Mouse (Mus musculus): Measurements from ENCODE around the gene Tmem135. TPM values are rescaled to one million over a fixed set of nuclear protein-coding genes. Genes with fewer than 3 reads are reported as not detected.

Tmem135 gene
- polyA plus RNA-seq, 1 experiment = 47.6 TPM

DNA sequence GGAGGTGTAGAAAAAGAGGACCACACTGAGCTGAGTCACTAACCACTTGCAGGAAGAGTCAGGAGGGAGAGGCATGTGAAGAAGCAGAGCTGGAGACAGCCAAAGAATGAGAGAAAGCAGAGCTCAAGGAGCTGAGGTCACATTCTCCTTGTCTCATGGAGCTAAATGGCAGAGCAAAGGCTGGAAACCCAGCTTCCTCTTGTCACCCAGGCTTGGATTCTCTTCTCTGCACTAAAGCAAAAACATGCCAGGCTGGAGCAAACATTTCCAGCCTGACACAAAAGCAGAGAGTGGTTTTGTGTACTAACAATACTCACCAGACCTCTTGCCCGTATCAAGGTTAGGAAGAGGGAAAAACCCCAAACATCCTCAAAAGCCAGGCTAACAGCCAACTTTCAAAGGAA is 287.8 kb downstream of the Tmem135 start:
- H3K4me1 ChIP-seq (replicated peaks; ENCODE audit: control insufficient read depth, insufficient read depth, low read length) = no peaks in the 10 kb centered on the region

DNA sequence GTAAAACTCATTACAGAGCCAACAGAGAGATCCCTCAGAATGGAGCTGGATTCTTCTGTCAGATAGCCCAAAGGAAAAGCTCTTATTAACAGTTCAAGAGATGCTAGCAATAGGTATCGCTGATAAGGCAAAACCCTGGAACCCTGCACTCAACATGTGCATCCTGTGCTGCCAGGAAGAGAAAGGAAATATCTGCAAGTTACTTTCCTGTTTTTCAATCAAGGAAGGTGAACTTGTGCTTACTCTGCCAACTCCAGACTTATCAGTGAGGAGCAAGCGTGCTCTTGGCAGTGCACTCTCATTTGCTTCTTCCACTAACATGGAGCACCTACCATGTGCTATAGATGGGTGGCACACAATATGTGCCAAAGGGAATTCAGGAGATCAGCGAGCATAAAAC is 288.4 kb downstream of the Tmem135 start:
- Histone ChIP-seq H3K27me3 (ENCODE audit: control insufficient read depth, insufficient read depth, low read length) (no peaks in the 10 kb centered on the region), H3K4me3 (ENCODE audit: control insufficient read depth, insufficient read depth, low read length) (no peak overlapping the region), H3K27ac (ENCODE audit: control insufficient read depth, insufficient read depth, low read length) (no peak overlapping the region), H3K4me1 (replicated peaks; ENCODE audit: control insufficient read depth, insufficient read depth, low read length) (no peaks in the 10 kb centered on the region), H3K36me3 (ENCODE audit: control insufficient read depth, insufficient read depth, low read length) (no peaks in the 10 kb centered on the region)
- 57% methylated on average over 3 of the region's 3 CpGs for WGBS
- no peak for DNase-seq
- TF ChIP-seq CTCF (IDR thresholded peaks at IDR 0.05; ENCODE audit: borderline replicate concordance, control insufficient read depth, extremely low read depth, insufficient read depth, low read length, poor library complexity) = no peak
- TF ChIP-seq POLR2A (IDR thresholded peaks at IDR 0.05; ENCODE audit: control insufficient read depth, extremely low read depth, insufficient read depth, low read length, poor library complexity) = no peak

More for the DNA sequence above, 287.8 kb downstream of the Tmem135 start:
- Histone ChIP-seq H3K36me3 (ENCODE audit: control insufficient read depth, insufficient read depth, low read length) (no peaks in the 10 kb centered on the region), H3K27ac (ENCODE audit: control insufficient read depth, insufficient read depth, low read length) (no peak overlapping the region), H3K4me3 (ENCODE audit: control insufficient read depth, insufficient read depth, low read length) (no peak overlapping the region), H3K27me3 (ENCODE audit: control insufficient read depth, insufficient read depth, low read length) (no peaks in the 10 kb centered on the region)
- no peak for TF ChIP-seq CTCF (IDR thresholded peaks at IDR 0.05; ENCODE audit: borderline replicate concordance, control insufficient read depth, extremely low read depth, insufficient read depth, low read length, poor library complexity)
- TF ChIP-seq POLR2A (IDR thresholded peaks at IDR 0.05; ENCODE audit: control insufficient read depth, extremely low read depth, insufficient read depth, low read length, poor library complexity) = no peak
- WGBS = 68% methylated on average over 1 of the region's 1 CpGs
- no peak for DNase-seq

GRCm38 (mm10) chr7:89106421-89106820 is 297.6 kb downstream of the Tmem135 start:
- H3K4me3 ChIP-seq (ENCODE audit: control insufficient read depth, insufficient read depth, low read length) = no peak overlapping the region
- no peak for DNase-seq
- H3K27ac ChIP-seq (ENCODE audit: control insufficient read depth, insufficient read depth, low read length) = no peak overlapping the region
- no peaks in the 10 kb centered on the region for H3K4me1 ChIP-seq (replicated peaks; ENCODE audit: control insufficient read depth, insufficient read depth, low read length)
- no peak for TF ChIP-seq CTCF (IDR thresholded peaks at IDR 0.05; ENCODE audit: borderline replicate concordance, control insufficient read depth, extremely low read depth, insufficient read depth, low read length, poor library complexity)
- no peak for TF ChIP-seq POLR2A (IDR thresholded peaks at IDR 0.05; ENCODE audit: control insufficient read depth, extremely low read depth, insufficient read depth, low read length, poor library complexity)
- H3K27me3 ChIP-seq (ENCODE audit: control insufficient read depth, insufficient read depth, low read length) = no peaks in the 10 kb centered on the region
- WGBS = 8% methylated on average over 2 of the region's 2 CpGs
- no peaks in the 10 kb centered on the region for H3K36me3 ChIP-seq (ENCODE audit: control insufficient read depth, insufficient read depth, low read length)

- no peak for TF ChIP-seq POLR2A (IDR thresholded peaks at IDR 0.05; ENCODE audit: control insufficient read depth, extremely low read depth, insufficient read depth, low read length, poor library complexity)
- 95% methylated on average over 4 of the region's 4 CpGs for WGBS
- Histone ChIP-seq H3K27ac (ENCODE audit: control insufficient read depth, insufficient read depth, low read length) (no peak overlapping the region), H3K4me3 (ENCODE audit: control insufficient read depth, insufficient read depth, low read length) (no peak overlapping the region), H3K27me3 (ENCODE audit: control insufficient read depth, insufficient read depth, low read length) (no peaks in the 10 kb centered on the region), H3K4me1 (replicated peaks; ENCODE audit: control insufficient read depth, insufficient read depth, low read length) (no peaks in the 10 kb centered on the region), H3K36me3 (ENCODE audit: control insufficient read depth, insufficient read depth, low read length) (no peaks in the 10 kb centered on the region)
- no peak for DNase-seq
These were observed 304.3 kb downstream of the Tmem135 start for GRCm38 (mm10) chr7:89099756-89100155.

Other genes with a start within 250 kb of the Tmem135 start
- gene Fzd4, start 133 bp upstream of the Tmem135 start, polyA plus RNA-seq (2012; rRNA removed) = 2.4 and 2.9 TPM in 2 replicates
- gene Prss23, start 123.0 kb upstream of the Tmem135 start, polyA plus RNA-seq (2012; rRNA removed) = 10.7 and 17.1 TPM in 2 replicates
- 1.8 and 7.8 TPM in 2 replicates for gene Me3, start 228.2 kb upstream of the Tmem135 start, polyA plus RNA-seq (2012; rRNA removed)